27 mouse cellular contexts compared by ENCODE assay signal in genomic region chr5:111375616-111376015, GRCm38 (mm10). TPM values are rescaled to one million over a fixed set of nuclear protein-coding genes. Genes with fewer than 3 reads are reported as not detected.
DNase-seq lines count a peak whose midpoint lies in the region; ATAC-seq and TF ChIP-seq lines count a peak whose summit lies in the region.
"Had no signal": no experiment of that assay in that cellular context is flagged by ENCODE, and none has a peak within 500 bp of the region (broad histone marks: within the 10 kb centered on the region; RNA-seq: fewer than 3 reads in every experiment).

No protein-coding gene starts in this region.

- WGBS in limb, embryonic 13.5 days = 83% methylated on average over 4 of the region's 4 CpGs
- WGBS in limb, embryonic 10.5 days = 87% methylated on average over 4 of the region's 4 CpGs
- 59% methylated on average over 4 of the region's 4 CpGs for WGBS in embryonic facial prominence, embryonic 15.5 days

- H3K4me3 ChIP-seq in gastrocnemius, adult 2 months = no peak overlapping the region
- H3K4me3 ChIP-seq in limb, embryonic 13.5 days = no peak overlapping the region
- no peak overlapping the region for H3K4me3 ChIP-seq in limb, embryonic 10.5 days
- H3K4me3 ChIP-seq in embryonic facial prominence, embryonic 15.5 days (replicated peaks) = no peak overlapping the region
- H3K4me3 ChIP-seq: erythroblast, embryonic 14.5 days; heart, embryonic 15.5 days; hindbrain, embryonic 12.5 days; limb, embryonic 12.5 days; midbrain, embryonic 10.5 days; midbrain, embryonic 15.5 days had no signal

- peak overlapping the region; percentile 69 for H3K27ac ChIP-seq in gastrocnemius, adult 2 months
- H3K27ac ChIP-seq in limb, embryonic 13.5 days = peak overlapping the region; percentile 67; the same call in 1 of the 2 replicates
- H3K27ac ChIP-seq in limb, embryonic 10.5 days = no peak overlapping the region
- peak overlapping the region; percentile 94 for H3K27ac ChIP-seq in embryonic facial prominence, embryonic 15.5 days (replicated peaks)
- H3K27ac ChIP-seq: heart, embryonic 15.5 days; hindbrain, postnatal 0 days; liver, embryonic 14.5 days; midbrain, embryonic 10.5 days; midbrain, embryonic 15.5 days had no signal

- H3K9ac ChIP-seq in limb, embryonic 13.5 days = peak overlapping the region; percentile 26; the same call in 1 of the 2 replicates
- no peak overlapping the region for H3K9ac ChIP-seq in embryonic facial prominence, embryonic 15.5 days
- H3K9ac ChIP-seq: heart, embryonic 15.5 days; hindbrain, embryonic 12.5 days; liver, embryonic 14.5 days; midbrain, embryonic 15.5 days had no signal

- no peaks in the 10 kb centered on the region for H3K27me3 ChIP-seq in limb, embryonic 13.5 days
- H3K27me3 ChIP-seq in limb, embryonic 10.5 days (ENCODE audit: low read depth, poor library complexity, severe bottlenecking) = no peaks in the 10 kb centered on the region
- H3K27me3 ChIP-seq in embryonic facial prominence, embryonic 15.5 days = no peaks in the 10 kb centered on the region
- H3K27me3 ChIP-seq: CH12.LX; heart, embryonic 15.5 days; hindbrain, embryonic 12.5 days; limb, embryonic 12.5 days; midbrain, embryonic 15.5 days had no signal

- DNase-seq in gastrocnemius, adult 2 months = no peak
- DNase-seq in gastrocnemius, postnatal 4 days (ENCODE audit: low spot score in 2 of 2) = no peak
- no peak for DNase-seq in limb, embryonic 10.5 days (ENCODE audit: low spot score)
- DNase-seq in kidney, postnatal 36 days = peak; percentile 61 to 65
- no peak for DNase-seq in heart, adult 18-20 months
- no peak for DNase-seq in thymus, postnatal 4 days
- DNase-seq: adrenal gland, adult 2 months; adrenal gland, postnatal 36 days; cerebellum, adult 2 months; cerebellum, postnatal 14 days; lung, adult 2 months; lung, postnatal 14 days had no signal

- no peak for ATAC-seq in limb, embryonic 13.5 days (ENCODE audit: low FRiP score, low read depth)
- no peak for ATAC-seq in embryonic facial prominence, embryonic 15.5 days (ENCODE audit: insufficient number of reproducible peaks, low FRiP score, low TSS enrichment, low read depth)
- ATAC-seq: activated CD4-positive, CD25-positive, alpha-beta regulatory T cell, adult 4 months; hindbrain, postnatal 0 days; intestine, embryonic 16.5 days; midbrain, embryonic 15.5 days had no signal

- H3K36me3 ChIP-seq in limb, embryonic 13.5 days = peaks cover 83% of the 10 kb centered on the region
- H3K36me3 ChIP-seq in limb, embryonic 10.5 days = peaks cover 98% of the 10 kb centered on the region
- H3K36me3 ChIP-seq in embryonic facial prominence, embryonic 15.5 days = peaks cover 58% of the 10 kb centered on the region

- H3K9me3 ChIP-seq in limb, embryonic 13.5 days = no peaks in the 10 kb centered on the region
- no peaks in the 10 kb centered on the region for H3K9me3 ChIP-seq in limb, embryonic 10.5 days (replicated peaks)
- H3K9me3 ChIP-seq in embryonic facial prominence, embryonic 15.5 days (replicated peaks) = no peaks in the 10 kb centered on the region
- H3K9me3 ChIP-seq: heart, embryonic 15.5 days; hindbrain, embryonic 12.5 days; limb, embryonic 12.5 days; midbrain, embryonic 10.5 days; midbrain, embryonic 15.5 days had no signal

- no peak for TF ChIP-seq CTCF in gastrocnemius, adult 2 months (IDR thresholded peaks at IDR 0.05)

- H3K4me2 ChIP-seq in limb, embryonic 13.5 days (replicated peaks) = no peak overlapping the region
- no peak overlapping the region for H3K4me2 ChIP-seq in embryonic facial prominence, embryonic 15.5 days (replicated peaks)
- H3K4me2 ChIP-seq: heart, embryonic 15.5 days; hindbrain, embryonic 12.5 days; limb, embryonic 12.5 days; midbrain, embryonic 15.5 days had no signal

- intact Hi-C loops in gastrocnemius, adult 2 months (cut with DNase I) = no loop called here

- H3K4me1 ChIP-seq in limb, embryonic 13.5 days = peaks cover 32% of the 10 kb centered on the region
- 0 out of 2 replicates have a peak, but pooled peaks cover 5% of the 10 kb centered on the region for H3K4me1 ChIP-seq in limb, embryonic 10.5 days
- H3K4me1 ChIP-seq in embryonic facial prominence, embryonic 15.5 days = peaks cover 45% of the 10 kb centered on the region
- H3K4me1 ChIP-seq: heart, embryonic 15.5 days; midbrain, embryonic 10.5 days; midbrain, embryonic 15.5 days had no signal

RNA-seq across cellular contexts. Expression of gene Mn1, which starts 41.5 kb away (rescaled TPM):
- total RNA-seq in gastrocnemius, adult 2 months (2021) = 10 to 100 TPM; 43.9 to 85.9 TPM
- total RNA-seq in gastrocnemius, postnatal 4 days (2021) = 10 to 100 TPM; 24.4 to 27.4 TPM
- polyA plus RNA-seq in limb, embryonic 13.5 days (2015; fragmentation: Nextera tagmentation; extraction: Ambion mirVana) = 22.8 and 22.9 TPM in 2 replicates
- 7.4 and 13.1 TPM in 2 replicates for polyA plus RNA-seq in limb, embryonic 10.5 days (2016; fragmentation: Nextera tagmentation; extraction: Ambion mirVana)
- polyA plus RNA-seq in embryonic facial prominence, embryonic 15.5 days (2015; fragmentation: Nextera tagmentation; extraction: Ambion mirVana) = 34.1 and 39.3 TPM in 2 replicates
- 10 to 100 TPM; 16.0 to 16.6 TPM for total RNA-seq in heart, adult 18-20 months (2021)
- total RNA-seq: CH12.LX; neutrophil, adult 5-6 weeks had no signal
- polyA plus RNA-seq: activated CD4-positive, CD25-positive, alpha-beta regulatory T cell, adult 4 months; C2C12 had no signal

RNA-seq across cellular contexts. Expression of gene Pitpnb, which starts 45.1 kb away (rescaled TPM):
- 10 to 100 TPM; 20.7 to 25.8 TPM for total RNA-seq in gastrocnemius, adult 2 months (2021)
- 10 to 100 TPM; 50.1 to 53.1 TPM for total RNA-seq in gastrocnemius, postnatal 4 days (2021)
- 114 and 116 TPM in 2 replicates for polyA plus RNA-seq in limb, embryonic 13.5 days (2015; fragmentation: Nextera tagmentation; extraction: Ambion mirVana)
- polyA plus RNA-seq in limb, embryonic 10.5 days (2016; fragmentation: Nextera tagmentation; extraction: Ambion mirVana) = 136 and 137 TPM in 2 replicates
- polyA plus RNA-seq in embryonic facial prominence, embryonic 15.5 days (2015; fragmentation: Nextera tagmentation; extraction: Ambion mirVana) = 101 and 104 TPM in 2 replicates
- total RNA-seq in heart, adult 18-20 months (2021) = 10 to 100 TPM; 41.2 to 42.1 TPM

Comparison
In these comparisons a context has a peak if more than half of its experiments do, and no peak if none do; other contexts are left out.
1. DNase-seq: peak in kidney, postnatal 36 days (2 of 2); none in gastrocnemius, adult 2 months (single experiment), gastrocnemius, postnatal 4 days (0 of 2), limb, embryonic 10.5 days (single experiment), heart, adult 18-20 months (0 of 2) and thymus, postnatal 4 days (single experiment).